ENCODE assay signal across 18 mouse cellular contexts in the genomic region with DNA sequence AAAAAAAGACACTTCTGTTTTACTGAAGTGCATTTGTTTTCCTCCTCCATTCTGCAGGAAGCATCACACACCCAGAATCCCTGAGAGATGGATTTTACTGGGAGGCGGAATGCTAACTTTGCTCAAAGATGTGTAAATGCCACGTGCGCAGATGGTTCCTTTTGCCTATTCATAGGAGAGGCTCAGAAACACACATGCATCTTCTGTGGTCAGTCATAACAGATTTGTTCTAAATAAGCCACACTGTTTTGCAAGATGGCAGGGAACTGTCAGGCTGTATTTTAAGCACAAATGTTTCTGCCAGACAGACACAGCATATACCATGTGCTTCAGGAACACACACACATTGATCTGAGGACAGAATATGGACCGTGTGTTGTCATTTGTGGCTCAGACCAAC.
A peak's percentile ranks its signal among the peaks of the same experiment; 100 is the strongest.
DNase-seq lines count a peak whose midpoint lies in the region; ATAC-seq and TF ChIP-seq lines count a peak whose summit lies in the region.
"Had no signal": no experiment of that assay in that cellular context is flagged by ENCODE, and none has a peak within 500 bp of the region (broad histone marks: within the 10 kb centered on the region; RNA-seq: fewer than 3 reads in every experiment).

No protein-coding gene starts in this region.

- H3K27me3 ChIP-seq in heart, adult 2 months (ENCODE audit: control insufficient read depth, insufficient read depth, low read length): no peaks in the 10 kb centered on the region
- H3K27me3 ChIP-seq: heart, embryonic 13.5 days; kidney, embryonic 15.5 days; midbrain, embryonic 12.5 days had no signal

- peak; percentile 21 for DNase-seq in layer of hippocampus, adult 11-12 months (ENCODE audit: low spot score)
- DNase-seq in layer of hippocampus, postnatal 25 days (ENCODE audit: extremely low spot score in 1 of 2, low spot score in 1 of 2): no peak
- peak; percentile 19 to 36 for DNase-seq in layer of hippocampus, adult 2 months (ENCODE audit: low spot score in 2 of 2)
- peak; percentile 37 to 82 for DNase-seq in left cerebral cortex, postnatal 25 days (ENCODE audit: low spot score in 2 of 2)
- peak; percentile 11 for DNase-seq in right cerebral cortex, postnatal 4 days
- DNase-seq in heart, adult 2 months: no peak
- no peak for DNase-seq in retina, postnatal 1 day
- DNase-seq: B cell, adult 2 months; cerebellum, adult 18-20 months; embryo, embryonic 11 days; gastrocnemius, postnatal 10 days; lung, postnatal 14 days had no signal

- no peaks in the 10 kb centered on the region for H3K4me1 ChIP-seq in heart, adult 2 months (ENCODE audit: control insufficient read depth, insufficient read depth, low read length)
- H3K4me1 ChIP-seq: heart, embryonic 13.5 days; hindbrain, embryonic 10.5 days; kidney, embryonic 15.5 days; midbrain, embryonic 12.5 days had no signal

- intact Hi-C loops in left cerebral cortex, postnatal 25 days (cut with DNase I): no loop called here
- intact Hi-C loops in heart, adult 2 months (cut with DNase I): no loop called here

- no peak for TF ChIP-seq POLR2A in heart, adult 2 months (IDR thresholded peaks at IDR 0.05; ENCODE audit: insufficient read depth, low read depth, low read length)

- no peak for TF ChIP-seq CTCF in layer of hippocampus, adult 2 months (conservative IDR thresholded peaks at IDR 0.05)
- no peak for TF ChIP-seq CTCF in heart, adult 2 months (IDR thresholded peaks at IDR 0.05)

- no peak overlapping the region for H3K9ac ChIP-seq in heart, adult 2 months (ENCODE audit: low read depth, low read length)
- H3K9ac ChIP-seq: heart, embryonic 13.5 days; kidney, embryonic 15.5 days; liver, embryonic 14.5 days; midbrain, embryonic 12.5 days had no signal

- no peak for TF ChIP-seq EP300 in heart, adult 2 months (IDR thresholded peaks at IDR 0.05; ENCODE audit: insufficient read depth, low read depth, low read length)

- H3K27ac ChIP-seq in layer of hippocampus, adult 2 months: no peak overlapping the region
- H3K27ac ChIP-seq in heart, adult 2 months: no peak overlapping the region
- H3K27ac ChIP-seq: heart, embryonic 13.5 days; hindbrain, embryonic 10.5 days; kidney, embryonic 15.5 days; liver, embryonic 14.5 days; midbrain, embryonic 12.5 days had no signal

- WGBS in heart, adult 2 months: 83% methylated on average over 4 of the region's 4 CpGs

- no peaks in the 10 kb centered on the region for H3K79me2 ChIP-seq in heart, adult 2 months (replicated peaks; ENCODE audit: control insufficient read depth, insufficient read depth, low read length)

- H3K36me3 ChIP-seq in heart, adult 2 months (ENCODE audit: control insufficient read depth, insufficient read depth, low read length): no peaks in the 10 kb centered on the region
- H3K36me3 ChIP-seq: heart, embryonic 13.5 days; hindbrain, embryonic 10.5 days; kidney, embryonic 15.5 days; midbrain, embryonic 12.5 days had no signal

- no peak for ATAC-seq in activated CD4-positive, CD25-positive, alpha-beta regulatory T cell, adult 4 months

- H3K4me3 ChIP-seq in layer of hippocampus, adult 2 months: no peak overlapping the region
- no peak overlapping the region for H3K4me3 ChIP-seq in heart, adult 2 months
- H3K4me3 ChIP-seq: heart, embryonic 13.5 days; hindbrain, embryonic 10.5 days; kidney, embryonic 15.5 days; midbrain, embryonic 12.5 days had no signal

Comparison
In these comparisons a context has a peak if more than half of its experiments do, and no peak if none do; other contexts are left out.
1. DNase-seq: peak in layer of hippocampus, adult 11-12 months (single experiment), layer of hippocampus, adult 2 months (2 of 2), left cerebral cortex, postnatal 25 days (2 of 2) and right cerebral cortex, postnatal 4 days (single experiment); none in layer of hippocampus, postnatal 25 days (0 of 2), heart, adult 2 months (0 of 2) and retina, postnatal 1 day (single experiment).